Mouse (Mus musculus) left cerebral cortex, adult 2 months (tissue): Measurements from ENCODE around the gene Gm4881. TPM values are rescaled to one million over a fixed set of nuclear protein-coding genes. Genes with fewer than 3 reads are reported as not detected.

Source experiments
- DNase-seq, 2 experiments: peaks; one replicate each; pipeline ENCODE4 v3.0.0; 2021 to 2022; ENCODE audit warnings: low spot score in 2 of 2, mixed read lengths in 1 of 2; ENCODE audit errors: extremely low spot score in 1 of 2
- H3K27ac ChIP-seq: fragments of 200-600 bp; 2 replicates; pipeline ENCODE4 v1.8.1; 2022
- H3K4me3 ChIP-seq: fragments of 200-600 bp; 2 replicates; pipeline ENCODE4 v1.8.1; 2022
- CTCF ChIP-seq: fragments of 200-600 bp; IDR thresholded peaks from 2 replicates; pipeline ENCODE4 v1.8.1; 2022; ENCODE audit warnings: antibody characterized with exemption, mild to moderate bottlenecking, moderate library complexity
- intact Hi-C: fragments of 180-260 bp; cut with DNase I; formaldehyde crosslinking; loops from one replicate; pipeline ENCODE4 v1.15.1; 2025
- microRNA-seq, 2 experiments: library from miRNA; unstranded; fragments of <30 nt; microRNA quantifications; one replicate each; pipeline ENCODE4 v1.2.0; 2021
- total RNA-seq, 2 experiments: library from RNA; stranded (reverse); gene quantifications; 2 replicates each; pipeline ENCODE4 v1.2.3; 2021

Gene Gm4881
- total RNA-seq, 2 experiments from 2014 or later = not detected

DNA sequence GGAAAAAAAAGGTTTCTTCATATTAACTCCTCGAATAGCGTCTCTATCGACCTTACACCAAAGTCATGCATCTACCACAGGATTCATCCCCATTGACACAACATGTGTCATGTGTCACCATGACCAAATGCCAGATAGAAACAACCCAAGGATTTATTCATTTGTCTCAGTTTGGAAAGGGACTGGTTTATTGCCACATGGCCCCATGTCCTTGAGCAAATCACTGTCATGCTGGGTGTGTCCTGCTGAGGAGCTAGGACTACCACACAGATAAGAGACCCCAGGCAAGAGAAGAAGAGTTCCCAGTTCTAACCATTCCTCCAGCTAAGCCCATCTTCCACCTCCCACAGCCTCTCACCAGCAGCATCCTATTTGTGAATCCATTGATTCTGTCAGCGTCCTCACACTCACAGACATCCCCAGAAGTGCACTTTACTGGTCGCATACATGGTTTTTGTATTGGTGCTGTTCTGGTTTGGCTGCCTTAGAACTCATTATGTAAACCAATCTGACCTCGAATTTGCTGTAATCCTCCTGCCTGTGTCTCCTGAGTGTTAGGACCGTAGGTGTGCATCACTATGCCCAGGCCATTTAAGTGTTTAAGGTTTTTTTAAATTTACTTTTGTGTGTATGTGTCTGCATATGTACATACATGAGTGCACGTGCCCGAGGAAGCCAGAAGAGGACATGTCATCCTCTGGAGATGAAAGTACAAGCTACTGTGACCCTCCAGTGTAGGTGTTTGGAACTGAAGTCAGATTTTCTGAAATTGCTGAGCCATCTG, 61.7 kb downstream of the Gm4881 start:
- TF ChIP-seq CTCF = no peak
- no peak overlapping the region for H3K27ac ChIP-seq
- H3K4me3 ChIP-seq = no peak overlapping the region
- DNase-seq = no peak
- intact Hi-C loops = loop anchor here (1.0 to 10.0 kb wide), 4 partner anchors 34 to 285 kb away; partner anchors contain the start of genes Grik5 and Zfp574

DNA sequence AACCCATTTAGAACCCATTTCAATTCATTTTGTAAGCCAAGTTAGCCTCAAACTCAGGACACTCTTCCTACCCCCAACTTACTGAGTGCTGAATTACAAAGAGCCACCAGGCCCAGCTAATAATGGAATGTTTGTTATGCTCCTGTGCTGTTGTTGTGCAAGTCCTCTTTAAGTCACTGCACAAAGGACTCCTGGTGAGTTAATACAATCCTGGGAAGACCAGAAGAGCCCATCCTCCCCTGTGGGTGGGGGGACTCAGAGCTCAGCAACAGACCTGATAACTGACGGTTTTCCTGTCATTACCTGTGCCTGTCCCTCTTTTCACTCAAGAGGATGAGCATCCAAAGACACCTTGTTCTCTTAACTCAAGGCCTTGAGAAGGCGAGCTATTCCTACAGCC, 64.7 kb downstream of the Gm4881 start:
- no peak overlapping the region for H3K27ac ChIP-seq
- no peak overlapping the region for H3K4me3 ChIP-seq
- DNase-seq = no peak
- no peak for TF ChIP-seq CTCF
- intact Hi-C loops = loop anchor here (5.0 to 10.0 kb wide), 2 partner anchors 195 to 282 kb away; partner anchors contain the start of genes Grik5 and Zfp574

DNA sequence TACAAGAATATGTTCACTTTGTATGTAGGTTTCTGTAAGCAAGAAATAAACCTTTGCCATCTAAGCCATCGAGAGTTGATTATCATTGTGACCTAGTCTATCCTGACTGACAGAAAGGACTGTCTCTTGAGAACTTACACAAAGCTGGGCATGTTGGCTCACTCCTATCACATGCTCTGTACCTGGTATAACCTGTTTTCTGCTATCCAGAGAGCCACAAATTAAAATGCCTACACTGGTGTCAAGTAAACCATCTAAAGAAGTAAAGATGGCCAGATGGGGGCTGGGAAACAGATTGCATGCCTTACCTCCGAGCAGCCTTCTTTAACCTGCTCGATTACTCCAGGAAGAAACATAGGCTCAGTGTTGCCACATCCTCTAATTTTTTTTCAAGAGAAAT, 66.7 kb downstream of the Gm4881 start:
- Histone ChIP-seq H3K27ac (no peak overlapping the region), H3K4me3 (no peak overlapping the region)
- TF ChIP-seq CTCF = no peak
- no peak for DNase-seq
- intact Hi-C loops = no loop called here

Small RNA genes lying within 50 kb of the gene (microRNA-seq; reads per million reads assigned to microRNA genes)
- 12.0 to 13.6 reads per million in 2 experiments for gene Mir7046
- gene Mir7047 = 74.2 to 79.1 reads per million in 2 experiments

Other genes starting within 250 kb of the Gm4881 start
- not detected for gene BC049730, start 235.3 kb downstream of the Gm4881 start, total RNA-seq
- not detected for gene Gm4763, start 217.6 kb downstream of the Gm4881 start, total RNA-seq
- not detected for gene Cd177, start 184.2 kb downstream of the Gm4881 start, total RNA-seq
- gene Ceacam10, start 167.3 kb downstream of the Gm4881 start, total RNA-seq = not detected
- gene Gm9844, start 82.3 kb downstream of the Gm4881 start, total RNA-seq = 1 to 10 TPM in 1 of 2 experiments, not detected in 1; 1.0 TPM
- gene Lypd4, start 74.6 kb downstream of the Gm4881 start, total RNA-seq = not detected
- not detected for gene Dmrtc2, start 74.4 kb downstream of the Gm4881 start, total RNA-seq
- gene Rps19, start 60.1 kb downstream of the Gm4881 start, total RNA-seq = 100 to 1,000 TPM; 488 to 501 TPM
- gene Cd79a, start 47.1 kb downstream of the Gm4881 start, total RNA-seq = under 1 TPM; 0.37 to 0.38 TPM
- 10 to 100 TPM; 75.1 to 86.6 TPM for gene Arhgef1, start 41.6 kb downstream of the Gm4881 start, total RNA-seq
- 100 to 1,000 TPM; 287 TPM for gene Rabac1, start 28.3 kb upstream of the Gm4881 start, total RNA-seq
- 1,000 to 10,000 TPM; 1,970 to 2,141 TPM for gene Atp1a3, start 61.5 kb upstream of the Gm4881 start, total RNA-seq
- gene Grik5, start 127.9 kb upstream of the Gm4881 start, total RNA-seq = 100 to 1,000 TPM; 207 to 218 TPM
- 10 to 100 TPM; 37.1 to 37.7 TPM for gene Zfp574, start 128.1 kb upstream of the Gm4881 start, total RNA-seq
- gene Pou2f2, start 235.2 kb upstream of the Gm4881 start, total RNA-seq = 10 to 100 TPM; 12.5 to 14.0 TPM